Mouse (Mus musculus): ENCODE data around the gene Lrrc8d. TPM values are rescaled to one million over a fixed set of nuclear protein-coding genes. Genes with fewer than 3 reads are reported as not detected.
"Not testable (repeated sequence)": the region's sequence is repeated elsewhere in the genome, so short reads cannot be mapped to it uniquely, and the experiment has no call there.

Gene Lrrc8d
- total RNA-seq, 1 experiment from 2014 or later, result 43.2 TPM

DNA sequence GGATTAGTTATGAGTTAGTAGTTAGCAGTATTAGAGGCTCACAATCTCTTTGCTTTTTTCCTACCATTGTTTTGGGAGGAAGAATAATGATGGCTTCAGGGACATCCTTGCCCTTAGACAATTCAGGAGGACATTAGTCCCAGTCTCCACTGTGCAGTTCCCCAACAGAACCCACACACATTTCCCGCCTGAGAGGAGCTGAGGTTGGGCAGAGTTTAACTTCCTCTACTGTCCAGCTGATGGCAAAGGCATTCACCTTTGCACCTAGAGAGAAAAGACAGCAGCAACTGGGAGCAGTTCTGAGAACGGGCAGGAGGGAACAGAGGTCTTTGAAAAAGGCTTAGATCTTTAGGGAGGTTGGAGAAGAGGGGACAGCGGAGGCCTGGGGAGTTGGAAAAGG lies 134.2 kb downstream of the Lrrc8d start:
- no peak for ATAC-seq (ENCODE audit: extremely low read depth, insufficient number of reproducible peaks, low FRiP score, poor library complexity, severe bottlenecking)

DNA sequence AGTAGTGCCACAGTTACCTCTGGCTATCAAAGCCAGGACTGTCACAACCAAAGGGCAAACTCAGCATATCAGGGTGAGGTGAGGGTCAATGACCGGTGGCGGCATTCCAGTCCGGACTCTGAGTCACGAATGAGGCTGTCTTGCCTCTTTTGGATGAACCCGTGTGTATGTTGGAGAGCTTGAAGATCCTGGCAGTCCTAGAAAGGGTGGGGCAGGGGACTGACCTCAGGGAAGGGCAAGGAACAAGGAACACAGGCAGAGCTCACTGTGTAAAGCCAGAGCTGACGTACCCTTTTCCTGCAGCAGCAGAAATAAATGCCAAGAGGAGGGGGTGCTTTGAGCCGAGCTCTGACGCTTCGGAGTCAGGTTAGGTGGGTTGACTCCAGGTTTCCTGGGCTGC lies 136.2 kb downstream of the Lrrc8d start:
- ATAC-seq (ENCODE audit: extremely low read depth, insufficient number of reproducible peaks, low FRiP score, poor library complexity, severe bottlenecking), result no peak

DNA sequence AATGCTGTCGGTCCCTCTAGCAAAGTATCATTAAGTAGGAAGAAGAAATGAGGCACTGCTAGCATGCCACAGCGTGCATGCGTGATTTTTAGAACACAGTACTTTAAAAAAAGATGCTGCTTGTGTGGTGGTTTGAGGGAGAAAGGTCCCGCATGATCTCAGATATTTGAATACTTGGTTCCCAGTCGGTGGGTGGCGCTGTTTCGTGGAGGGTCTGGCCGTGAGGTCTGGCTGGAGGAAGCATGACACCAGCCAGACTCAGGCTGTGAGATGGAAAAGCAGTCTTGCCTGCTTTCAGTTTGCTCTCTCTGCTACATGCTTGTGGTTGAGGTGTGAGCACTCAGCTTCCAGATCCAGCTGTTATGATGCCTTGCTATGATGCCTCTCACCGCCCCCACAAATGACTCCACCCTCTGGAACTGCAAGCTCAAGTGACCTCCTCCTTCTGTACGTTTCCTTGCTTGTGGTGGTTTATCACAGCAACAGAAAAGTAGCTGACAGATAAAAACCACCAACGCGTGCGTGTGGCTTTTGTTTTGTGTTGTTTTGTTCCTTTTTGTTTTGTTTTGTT lies 140.1 kb downstream of the Lrrc8d start:
- no peak for ATAC-seq (ENCODE audit: extremely low read depth, insufficient number of reproducible peaks, low FRiP score, poor library complexity, severe bottlenecking)

DNA sequence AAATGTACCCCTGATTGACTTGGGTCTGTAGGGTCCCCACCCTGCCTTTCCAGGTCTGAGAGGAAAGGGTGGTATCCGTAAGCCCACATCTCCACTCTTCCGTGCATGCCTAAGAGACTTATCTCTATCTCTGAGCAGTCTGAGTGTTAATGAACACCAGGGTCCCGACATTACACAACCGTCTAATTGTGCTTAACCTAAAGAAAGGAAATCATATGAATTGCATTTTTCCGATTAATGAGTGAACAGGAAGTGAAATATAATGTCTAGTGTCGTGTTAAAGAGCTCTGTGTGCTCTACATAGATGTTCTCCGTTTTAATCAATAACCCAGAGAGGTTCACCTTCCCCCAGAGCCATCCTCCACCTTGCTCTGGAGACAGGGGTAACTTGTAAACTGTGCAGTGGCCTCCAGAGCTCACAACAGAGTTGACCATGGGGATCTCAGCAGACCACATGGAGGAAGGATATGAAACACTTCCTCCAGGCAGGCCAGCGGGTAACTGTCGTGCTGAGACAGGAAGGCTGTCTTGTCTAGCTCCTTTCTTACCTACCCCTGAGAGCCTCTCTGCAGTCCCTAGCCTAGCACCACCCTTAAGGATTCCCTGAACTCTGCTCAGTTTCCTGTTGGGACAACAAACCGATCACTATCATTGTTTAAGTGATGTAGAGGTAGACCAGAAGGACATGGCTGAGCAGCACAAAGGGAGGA lies 144.4 kb downstream of the Lrrc8d start:
- ATAC-seq (ENCODE audit: extremely low read depth, insufficient number of reproducible peaks, low FRiP score, poor library complexity, severe bottlenecking), result peak; percentile 26; the same call in 1 of the 2 replicates

DNA sequence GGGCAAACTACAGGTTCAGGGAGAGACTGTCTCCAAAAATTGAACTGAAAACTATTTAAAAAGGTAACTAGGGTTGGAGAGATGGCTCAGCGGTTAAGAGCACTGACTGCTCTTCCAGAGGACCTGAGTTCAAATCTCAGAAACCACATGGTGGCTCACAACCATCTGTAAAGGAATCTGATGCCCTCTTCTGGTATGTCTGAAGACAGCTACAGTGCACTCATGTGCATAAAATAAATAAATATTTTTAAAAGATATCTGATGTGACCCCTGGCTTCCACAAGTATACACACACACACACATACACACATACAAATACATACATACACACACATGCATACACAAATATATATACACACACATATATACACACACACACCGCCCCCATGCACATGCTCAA lies 145.3 kb downstream of the Lrrc8d start:
- ATAC-seq (ENCODE audit: extremely low read depth, insufficient number of reproducible peaks, low FRiP score, poor library complexity, severe bottlenecking), result no peak

DNA sequence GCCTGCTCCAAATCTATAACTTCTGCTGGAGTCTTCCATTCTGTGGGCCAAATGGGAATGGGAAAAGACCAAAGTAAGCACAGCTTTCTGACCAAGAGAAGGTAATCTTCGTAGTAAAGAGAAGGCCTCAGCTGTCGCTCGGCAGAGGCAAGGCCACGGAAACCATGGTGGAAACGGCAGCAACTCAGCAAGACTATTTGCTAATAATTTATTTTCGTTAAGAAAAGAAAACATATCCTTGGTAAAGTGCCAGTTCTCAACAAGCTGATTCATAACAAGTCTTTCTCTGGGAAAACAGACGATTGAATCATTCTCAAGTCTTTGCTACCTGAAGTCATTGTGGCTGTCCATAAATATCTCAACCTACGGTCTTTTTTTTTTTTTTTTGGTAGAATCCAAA lies 148.0 kb downstream of the Lrrc8d start:
- ATAC-seq (ENCODE audit: extremely low read depth, insufficient number of reproducible peaks, low FRiP score, poor library complexity, severe bottlenecking), result no peak

DNA sequence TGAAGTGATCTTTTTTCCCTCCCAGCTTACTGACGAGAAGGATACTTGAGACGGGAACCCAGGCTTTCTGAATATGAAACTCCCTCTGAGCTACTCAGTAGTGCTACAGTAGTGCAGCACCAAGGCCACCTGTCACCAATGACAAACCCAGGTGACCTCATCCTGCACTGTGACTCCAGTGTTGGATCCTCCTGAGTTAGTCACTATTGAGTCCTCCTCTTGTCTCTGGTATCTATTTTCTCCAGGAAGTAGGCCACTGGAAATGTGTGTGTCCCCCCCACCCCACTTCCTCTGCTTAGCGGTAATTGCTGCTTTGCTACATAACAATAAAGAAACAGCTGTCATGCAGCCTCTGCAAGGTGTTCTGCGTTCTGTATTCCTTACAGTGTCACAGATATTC lies 149.5 kb downstream of the Lrrc8d start:
- ATAC-seq (ENCODE audit: extremely low read depth, insufficient number of reproducible peaks, low FRiP score, poor library complexity, severe bottlenecking), result no peak

DNA sequence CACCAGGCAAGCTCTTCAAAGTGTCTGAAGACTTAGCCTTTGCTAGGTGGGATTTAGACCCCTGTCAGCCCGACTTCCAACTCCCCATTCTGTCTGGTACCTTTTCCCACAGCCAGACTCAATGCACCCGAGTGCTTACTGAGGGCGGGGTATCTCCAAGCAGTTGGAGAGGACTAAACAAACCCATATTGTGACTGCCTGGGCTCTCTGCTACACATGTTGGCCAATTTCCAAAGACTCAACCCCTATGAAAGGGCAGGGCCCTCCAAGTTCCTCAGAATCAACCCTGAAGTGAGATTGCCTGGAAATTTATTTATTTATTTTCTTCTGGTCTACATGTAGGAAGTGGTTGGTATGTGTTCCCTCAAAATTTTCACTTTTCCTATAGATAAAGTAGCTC lies 149.9 kb downstream of the Lrrc8d start:
- ATAC-seq (ENCODE audit: extremely low read depth, insufficient number of reproducible peaks, low FRiP score, poor library complexity, severe bottlenecking), result no peak

DNA sequence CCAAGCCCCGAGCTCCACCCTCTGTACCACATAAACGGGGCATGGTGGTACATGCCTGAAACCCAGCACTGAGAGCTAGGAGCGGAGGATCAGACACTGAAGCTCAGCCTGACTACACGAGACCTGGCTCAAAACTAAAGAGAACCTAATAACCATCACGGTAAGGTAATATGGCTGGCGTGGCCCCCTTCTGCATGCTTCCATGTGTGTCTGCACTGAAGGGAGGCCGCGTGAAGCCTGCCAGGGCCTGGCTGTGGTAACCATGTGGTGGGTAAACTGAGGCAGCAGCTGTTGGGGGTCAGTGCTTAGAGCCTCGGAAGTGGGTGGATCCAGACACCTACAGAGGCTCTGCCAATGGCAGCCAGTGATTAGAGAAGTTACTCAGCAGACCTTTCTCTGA lies 153.5 kb downstream of the Lrrc8d start:
- no peak for ATAC-seq (ENCODE audit: extremely low read depth, insufficient number of reproducible peaks, low FRiP score, poor library complexity, severe bottlenecking)

DNA sequence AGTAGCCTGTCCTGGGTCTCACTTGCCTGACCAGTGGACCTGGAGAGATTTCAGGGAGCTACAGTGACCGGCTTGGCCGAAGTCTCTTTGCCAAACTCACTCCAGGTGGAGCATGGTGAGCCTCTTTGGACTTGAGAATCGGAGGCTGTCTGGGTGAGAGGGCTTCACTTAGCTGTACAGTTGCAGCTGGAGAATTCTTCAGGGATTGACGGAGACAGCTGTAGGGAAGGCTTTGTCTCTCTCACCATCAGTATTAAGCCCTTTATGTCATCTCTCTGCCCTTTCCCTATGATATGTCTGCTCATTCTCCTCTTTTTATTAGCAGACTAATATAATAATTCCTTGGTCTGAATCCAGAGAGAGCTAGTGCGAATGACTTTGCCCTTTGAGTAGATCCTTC lies 157.7 kb downstream of the Lrrc8d start:
- no peak for ATAC-seq (ENCODE audit: extremely low read depth, insufficient number of reproducible peaks, low FRiP score, poor library complexity, severe bottlenecking)

DNA sequence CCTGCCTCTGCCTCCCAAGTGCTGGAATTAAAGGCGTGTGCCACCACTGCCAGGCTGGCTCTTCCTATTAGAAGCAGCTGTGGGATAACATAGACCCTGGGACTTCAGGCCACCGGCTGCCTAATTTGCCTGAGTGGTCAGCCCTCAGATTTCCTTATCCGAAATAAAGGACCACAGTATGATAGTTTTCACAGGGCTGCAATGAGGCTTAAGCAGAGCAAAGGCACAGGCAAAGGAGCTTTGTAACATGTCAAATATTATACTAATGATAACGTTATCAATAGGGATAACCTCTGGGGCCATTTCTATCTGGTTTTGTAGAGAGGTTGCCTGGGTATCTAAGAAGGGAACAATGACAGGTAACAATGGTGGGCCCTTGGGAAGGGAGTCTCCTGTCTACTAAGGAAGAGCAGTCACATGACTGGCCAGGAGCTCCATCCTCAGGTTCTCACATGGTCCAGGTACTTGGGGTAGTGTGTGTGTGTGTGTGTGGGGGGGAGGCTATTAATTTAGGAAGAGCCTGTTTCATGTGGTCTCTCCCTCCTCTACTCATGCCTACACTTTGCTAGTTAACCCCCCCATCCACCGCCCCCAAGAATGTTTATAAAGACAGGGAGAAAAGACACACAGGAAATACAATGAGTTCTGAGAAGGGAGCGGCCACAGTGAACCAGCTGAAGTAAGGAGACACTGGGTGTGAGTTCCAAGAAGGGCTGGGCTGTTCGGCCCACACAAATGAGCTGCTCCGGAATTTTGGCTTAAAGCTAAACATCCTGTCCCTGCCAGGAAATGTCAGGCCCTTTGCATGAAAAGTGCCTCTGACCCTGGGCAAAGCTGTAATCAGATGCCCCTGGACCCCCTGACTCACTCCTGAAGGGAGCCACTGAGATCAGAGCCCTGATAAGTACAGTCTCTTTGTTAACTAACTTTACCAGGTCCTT lies 159.3 kb downstream of the Lrrc8d start:
- ATAC-seq (ENCODE audit: extremely low read depth, insufficient number of reproducible peaks, low FRiP score, poor library complexity, severe bottlenecking), result no peak

DNA sequence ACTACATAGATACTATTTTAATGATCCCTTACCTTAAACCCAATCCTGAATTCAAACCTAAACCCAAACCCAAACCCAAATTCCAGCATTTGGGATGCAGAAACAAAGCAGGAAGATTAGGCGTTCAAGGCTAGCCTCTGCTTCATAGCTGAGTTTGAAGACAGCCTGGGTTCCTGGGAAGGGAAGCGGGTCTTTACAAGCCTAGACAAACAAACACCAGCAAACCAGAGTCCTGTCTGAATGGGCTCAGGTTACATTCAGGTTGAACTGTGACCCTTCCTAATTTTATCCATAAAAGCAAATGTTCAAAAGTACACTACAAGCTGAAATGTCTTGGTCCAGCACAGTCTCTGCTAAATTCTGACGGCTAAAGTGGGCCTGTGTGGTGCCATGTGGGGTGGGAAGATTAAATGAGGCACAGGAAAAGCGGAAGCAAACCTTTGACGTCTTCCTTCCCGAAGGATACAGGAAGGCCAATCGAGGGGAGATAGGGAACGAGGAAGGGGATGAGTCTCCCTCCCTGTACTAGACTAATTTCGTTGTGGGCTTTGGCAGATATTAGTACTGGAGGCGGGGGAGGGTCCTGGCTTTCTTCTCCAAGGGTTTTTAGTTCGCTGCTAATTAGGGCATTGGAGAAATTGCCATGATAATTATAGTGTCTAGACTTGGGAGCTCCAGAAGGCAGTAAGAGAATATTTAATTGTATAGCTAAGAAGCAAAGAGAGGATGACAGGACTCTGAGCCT lies 160.1 kb downstream of the Lrrc8d start:
- ATAC-seq (ENCODE audit: extremely low read depth, insufficient number of reproducible peaks, low FRiP score, poor library complexity, severe bottlenecking), result no peak

DNA sequence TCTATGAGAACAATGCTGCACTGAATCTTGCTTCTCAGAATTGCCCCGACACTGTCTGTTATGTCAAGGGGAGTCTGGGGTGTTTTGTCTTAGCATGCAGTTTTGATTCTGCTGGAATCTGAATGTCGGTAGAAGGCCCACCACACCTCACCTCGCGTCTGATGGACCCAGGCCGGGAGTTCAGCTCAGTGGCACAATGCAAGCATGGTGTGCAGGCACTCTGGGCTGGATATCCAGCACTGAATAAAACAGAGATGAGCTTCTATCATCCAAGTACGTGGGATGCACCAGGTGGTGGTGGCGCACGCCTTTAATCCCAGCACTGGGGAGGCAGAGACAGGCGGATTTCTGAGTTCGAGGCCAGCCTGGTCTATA lies 160.7 kb downstream of the Lrrc8d start:
- no peak for ATAC-seq (ENCODE audit: extremely low read depth, insufficient number of reproducible peaks, low FRiP score, poor library complexity, severe bottlenecking)

DNA sequence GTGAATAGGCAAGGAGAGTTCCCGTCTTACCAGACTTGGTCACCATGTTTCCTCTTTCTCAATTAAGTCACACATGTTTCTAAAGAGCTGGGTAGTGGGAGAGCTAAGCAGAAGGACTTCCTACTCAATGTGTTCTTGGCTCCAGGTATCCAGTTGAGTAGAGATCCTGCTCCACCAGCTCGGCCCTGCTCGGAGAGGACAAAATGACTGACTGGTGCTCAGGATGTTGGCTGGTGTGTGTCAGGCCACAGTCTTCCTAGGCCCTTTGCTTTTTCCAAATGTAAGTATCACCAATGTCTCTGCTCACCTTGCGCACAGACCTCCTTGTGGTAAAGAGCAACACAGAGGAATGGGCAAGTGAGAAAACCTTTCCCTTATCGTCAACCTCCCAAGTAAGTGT lies 161.8 kb downstream of the Lrrc8d start:
- no peak for ATAC-seq (ENCODE audit: extremely low read depth, insufficient number of reproducible peaks, low FRiP score, poor library complexity, severe bottlenecking)

DNA sequence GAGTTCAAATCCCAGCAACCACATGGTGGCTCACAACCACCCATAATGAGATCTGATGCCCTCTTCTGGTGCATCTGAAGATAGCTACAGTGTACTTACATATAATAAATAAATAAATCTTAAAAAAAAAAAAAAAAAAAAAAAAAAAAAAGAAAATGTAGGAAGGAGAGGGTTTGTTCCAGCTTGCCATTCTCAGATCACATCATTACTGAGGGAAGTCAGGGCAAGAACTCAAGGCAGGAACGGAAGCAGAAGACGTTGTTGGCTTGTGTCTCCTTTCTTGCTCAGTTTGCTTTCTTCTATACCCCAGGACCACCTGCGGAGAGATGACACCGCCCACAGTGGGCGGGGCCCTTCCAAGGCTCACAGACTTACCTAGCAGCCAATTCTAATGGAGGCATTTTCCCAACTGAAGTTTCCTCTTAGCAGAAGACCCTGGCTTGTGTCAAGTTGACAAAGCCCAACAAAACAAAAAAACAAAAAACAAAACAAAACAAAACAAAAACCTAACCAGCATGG lies 165.4 kb downstream of the Lrrc8d start:
- not testable (repeated sequence) for ATAC-seq (ENCODE audit: extremely low read depth, insufficient number of reproducible peaks, low FRiP score, poor library complexity, severe bottlenecking)

DNA sequence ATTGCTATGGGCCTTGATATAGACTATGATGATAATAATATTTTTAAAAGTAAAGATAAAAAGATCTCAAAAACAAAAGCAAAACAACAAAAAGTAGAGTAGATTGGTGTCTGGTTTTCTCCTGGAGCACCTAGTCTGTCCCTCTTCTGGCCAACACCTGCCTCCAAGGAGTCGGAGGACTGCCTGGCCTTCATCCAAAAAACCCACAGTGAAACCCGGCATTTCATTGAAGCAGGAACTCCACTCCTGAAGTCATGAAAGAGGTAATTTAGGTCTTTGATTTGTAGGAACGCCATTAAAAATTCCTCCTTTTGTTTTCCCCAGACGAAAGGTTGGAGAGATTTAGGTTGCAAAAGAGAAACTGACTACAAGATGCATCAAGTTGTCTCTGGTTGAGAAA lies 167.7 kb downstream of the Lrrc8d start:
- ATAC-seq (ENCODE audit: extremely low read depth, insufficient number of reproducible peaks, low FRiP score, poor library complexity, severe bottlenecking), result no peak

DNA sequence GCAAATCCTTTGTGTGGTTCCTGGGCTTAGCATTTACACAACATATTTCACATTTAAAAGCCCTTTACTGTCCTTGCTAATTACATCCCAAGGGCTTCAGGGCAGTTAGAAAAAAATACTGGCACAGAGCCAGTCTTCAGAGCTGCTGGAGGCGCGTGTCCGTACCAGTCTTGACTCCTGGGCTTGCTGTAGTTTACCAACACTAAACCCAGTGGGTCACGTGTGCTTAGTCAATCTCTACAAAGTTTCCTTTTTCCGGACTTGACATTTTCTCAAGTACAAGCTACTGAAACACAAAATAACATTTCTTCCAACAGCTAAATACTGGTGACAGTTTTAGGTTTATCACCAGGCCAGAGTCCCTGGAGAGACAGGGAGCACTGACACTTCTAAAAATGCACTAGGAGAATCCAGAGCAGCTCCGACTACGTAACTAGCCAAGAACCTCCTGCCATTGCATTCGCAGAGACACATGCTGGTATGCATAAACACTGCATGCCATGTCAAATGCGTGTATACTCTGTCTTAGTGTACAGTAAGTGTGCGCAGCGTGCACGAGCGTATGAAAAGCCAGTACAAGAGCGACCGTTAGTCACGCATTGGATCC lies 168.2 kb downstream of the Lrrc8d start:
- ATAC-seq (ENCODE audit: extremely low read depth, insufficient number of reproducible peaks, low FRiP score, poor library complexity, severe bottlenecking), result no peak

DNA sequence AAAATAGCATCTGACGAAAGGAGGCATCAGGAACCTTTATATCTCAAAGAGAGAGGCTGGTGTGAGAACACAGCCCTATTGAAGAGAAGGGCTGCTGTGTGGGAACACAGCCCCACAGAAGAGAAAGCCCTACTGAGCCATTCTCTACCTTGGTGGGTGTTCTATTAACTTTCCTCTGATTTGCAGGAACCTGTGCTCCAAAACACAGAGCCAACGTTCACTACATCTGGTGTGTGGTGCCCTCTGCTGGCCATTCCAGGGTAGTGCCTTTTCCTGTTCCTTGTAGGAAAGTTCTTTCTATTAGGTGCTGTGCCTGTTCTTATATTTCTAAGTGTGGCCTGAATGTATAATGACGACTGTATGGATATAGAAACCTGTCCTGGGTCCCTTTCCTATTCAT lies 168.8 kb downstream of the Lrrc8d start:
- ATAC-seq (ENCODE audit: extremely low read depth, insufficient number of reproducible peaks, low FRiP score, poor library complexity, severe bottlenecking), result peak; percentile 90

DNA sequence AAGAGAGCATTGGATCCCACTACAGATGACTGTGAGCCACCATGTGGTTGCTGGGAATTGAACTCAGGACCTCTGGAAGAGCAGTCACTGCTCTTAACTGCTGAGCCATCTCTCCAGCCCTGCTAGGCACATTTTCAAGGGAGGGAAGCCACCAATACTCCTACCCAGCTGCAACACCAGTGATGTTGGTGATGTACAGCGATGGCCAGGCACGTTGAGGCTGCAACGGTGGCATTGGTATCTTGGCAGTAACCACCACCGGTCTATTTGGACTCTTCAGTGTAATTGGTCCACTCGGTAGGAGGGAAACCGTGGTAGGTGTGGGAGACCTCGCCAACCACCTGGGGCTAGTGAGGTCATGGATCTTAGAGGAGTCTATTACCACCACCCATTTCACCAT lies 170.0 kb downstream of the Lrrc8d start:
- ATAC-seq (ENCODE audit: extremely low read depth, insufficient number of reproducible peaks, low FRiP score, poor library complexity, severe bottlenecking), result no peak
